Mouse (Mus musculus) cerebellum, adult 2 months (tissue): Measurements from ENCODE around the gene Rab3a.

Experiments used
- CTCF ChIP-seq: fragments of 200-500 bp; IDR thresholded peaks from 2 replicates; pipeline ENCODE4 v1.5.1; 2011; ENCODE audit warnings: low read depth, mild to moderate bottlenecking, control low read depth, low read length, moderate library complexity, borderline replicate concordance; ENCODE audit not compliant: insufficient read depth
- POLR2A ChIP-seq: fragments of 200-500 bp; IDR thresholded peaks from 2 replicates; pipeline ENCODE4 v1.6.1; 2011; ENCODE audit warnings: low read length, control low read depth, borderline replicate concordance; ENCODE audit not compliant: insufficient read depth

- TF ChIP-seq POLR2A (no peak), CTCF (peak; percentile 100)
Observed at GRCm38 (mm10) chr8:70769359-70769758, 14.9 kb downstream of the Rab3a start.
